Mouse (Mus musculus): ENCODE results near the gene Cd209a. TPM values are rescaled to one million over a fixed set of nuclear protein-coding genes. Genes with fewer than 3 reads are reported as not detected.
A peak's percentile ranks its signal among the peaks of the same experiment; 100 is the strongest.
"Not testable (repeated sequence)": the region's sequence is repeated elsewhere in the genome, so short reads cannot be mapped to it uniquely, and the experiment has no call there.

The Cd209a gene
- polyA plus RNA-seq (2016; fragmentation: Nextera tagmentation; extraction: Ambion mirVana), result not detected in 2 replicates

GRCm38 (mm10) chr8:3748761-3749160 is at the start of gene Cd209a:
Cd209a (minus strand) TSS chr8:3748984.
- Histone ChIP-seq H3K27me3 (replicated peaks; ENCODE audit: low read depth, poor library complexity, severe bottlenecking) (no peaks in the 10 kb centered on the region), H3K27ac (replicated peaks) (no peak within 1 kb of the TSS), H3K9me3 (peaks cover 27% of the 10 kb centered on the region), H3K4me3 (no peak within 1 kb of the TSS), H3K4me1 (no peaks in the 10 kb centered on the region), H3K36me3 (replicated peaks) (no peaks in the 10 kb centered on the region)
- no peak for DNase-seq (ENCODE audit: low spot score)
- WGBS, result 85% methylated on average over 4 of the region's 4 CpGs

GRCm38 (mm10) chr8:3768641-3769040 is 19.9 kb upstream of the Cd209a start:
- 87% methylated on average over 5 of the region's 5 CpGs for WGBS
- H3K9me3 ChIP-seq, result peaks cover 50% of the 10 kb centered on the region
- DNase-seq (ENCODE audit: low spot score); H3K27me3 ChIP-seq (replicated peaks; ENCODE audit: low read depth, poor library complexity, severe bottlenecking); H3K4me3 ChIP-seq; H3K36me3 ChIP-seq (replicated peaks); H3K4me1 ChIP-seq; H3K27ac ChIP-seq (replicated peaks): not testable (repeated sequence)

- peak; percentile 100 for DNase-seq (ENCODE audit: low spot score)
- H3K27me3 ChIP-seq (replicated peaks; ENCODE audit: low read depth, poor library complexity, severe bottlenecking), result no peaks in the 10 kb centered on the region
- H3K9me3 ChIP-seq, result peaks cover 25% of the 10 kb centered on the region
- 79% methylated on average over 18 of the region's 18 CpGs for WGBS
- H3K27ac ChIP-seq (replicated peaks), result no peak overlapping the region
- H3K36me3 ChIP-seq (replicated peaks), result no peaks in the 10 kb centered on the region
- no peaks in the 10 kb centered on the region for H3K4me1 ChIP-seq
- H3K4me3 ChIP-seq, result no peak overlapping the region
Measured at GRCm38 (mm10) chr8:3754261-3754850, 5.6 kb upstream of the Cd209a start.

- 0 out of 2 replicates have a peak, but pooled peaks cover 3% of the 10 kb centered on the region for H3K9me3 ChIP-seq
- 90% methylated on average over 2 of the region's 2 CpGs for WGBS
Measured at GRCm38 (mm10) chr8:3736947-3737346, 11.8 kb downstream of the Cd209a start.

GRCm38 (mm10) chr8:3735599-3735998 is 13.2 kb downstream of the Cd209a start:
- 87% methylated on average over 2 of the region's 2 CpGs for WGBS
- 0 out of 2 replicates have a peak, but pooled peaks cover 3% of the 10 kb centered on the region for H3K9me3 ChIP-seq
- no peaks in the 10 kb centered on the region for H3K36me3 ChIP-seq (replicated peaks)
- H3K27me3 ChIP-seq (replicated peaks; ENCODE audit: low read depth, poor library complexity, severe bottlenecking), result no peaks in the 10 kb centered on the region
- no peak for DNase-seq (ENCODE audit: low spot score)
- H3K27ac ChIP-seq (replicated peaks), result no peak overlapping the region
- no peaks in the 10 kb centered on the region for H3K4me1 ChIP-seq
- no peak overlapping the region for H3K4me3 ChIP-seq

More at GRCm38 (mm10) chr8:3736947-3737346, 11.8 kb downstream of the Cd209a start:
- no peak for DNase-seq (ENCODE audit: low spot score)
- no peaks in the 10 kb centered on the region for H3K27me3 ChIP-seq (replicated peaks; ENCODE audit: low read depth, poor library complexity, severe bottlenecking)
- H3K4me1 ChIP-seq, result no peaks in the 10 kb centered on the region
- no peak overlapping the region for H3K27ac ChIP-seq (replicated peaks)
- H3K4me3 ChIP-seq, result no peak overlapping the region
- no peaks in the 10 kb centered on the region for H3K36me3 ChIP-seq (replicated peaks)

GRCm38 (mm10) chr8:3734084-3734483 is 14.7 kb downstream of the Cd209a start:
- H3K4me3 ChIP-seq, result no peak overlapping the region
- no peaks in the 10 kb centered on the region for H3K36me3 ChIP-seq (replicated peaks)
- no peaks in the 10 kb centered on the region for H3K9me3 ChIP-seq
- 58% methylated on average over 1 of the region's 1 CpGs for WGBS
- no peak overlapping the region for H3K27ac ChIP-seq (replicated peaks)
- no peaks in the 10 kb centered on the region for H3K4me1 ChIP-seq
- H3K27me3 ChIP-seq (replicated peaks; ENCODE audit: low read depth, poor library complexity, severe bottlenecking), result no peaks in the 10 kb centered on the region
- DNase-seq (ENCODE audit: low spot score), result no peak

GRCm38 (mm10) chr8:3721041-3721440 is 27.7 kb downstream of the Cd209a start:
- Histone ChIP-seq H3K27me3 (replicated peaks; ENCODE audit: low read depth, poor library complexity, severe bottlenecking) (no peaks in the 10 kb centered on the region), H3K27ac (replicated peaks) (no peak overlapping the region), H3K36me3 (replicated peaks) (no peaks in the 10 kb centered on the region), H3K4me3 (no peak overlapping the region), H3K4me1 (no peaks in the 10 kb centered on the region), H3K9me3 (0 out of 2 replicates have a peak, but pooled peaks cover 6% of the 10 kb centered on the region)
- DNase-seq (ENCODE audit: low spot score), result no peak
- 57% methylated on average over 1 of the region's 1 CpGs for WGBS

GRCm38 (mm10) chr8:3720551-3720950 is 28.2 kb downstream of the Cd209a start, which contains the start of gene Clec4g:
Clec4g (minus strand) TSS chr8:3720651.
- no peaks in the 10 kb centered on the region for H3K4me1 ChIP-seq
- H3K27me3 ChIP-seq (replicated peaks; ENCODE audit: low read depth, poor library complexity, severe bottlenecking), result no peaks in the 10 kb centered on the region
- 0 out of 2 replicates have a peak, but pooled peaks cover 6% of the 10 kb centered on the region for H3K9me3 ChIP-seq
- no peak within 1 kb of the TSS for H3K4me3 ChIP-seq
- no peak within 1 kb of the TSS for H3K27ac ChIP-seq (replicated peaks)
- 78% methylated on average over 5 of the region's 5 CpGs for WGBS
- no peak for DNase-seq (ENCODE audit: low spot score)
- no peaks in the 10 kb centered on the region for H3K36me3 ChIP-seq (replicated peaks)

- H3K27me3 ChIP-seq (replicated peaks; ENCODE audit: low read depth, poor library complexity, severe bottlenecking), result no peaks in the 10 kb centered on the region
- H3K4me1 ChIP-seq, result no peaks in the 10 kb centered on the region
- 14% methylated on average over 14 of the region's 14 CpGs for WGBS
- 0 out of 2 replicates have a peak, but pooled peaks cover 6% of the 10 kb centered on the region for H3K9me3 ChIP-seq
- peak; percentile 72 for DNase-seq (ENCODE audit: low spot score)
- no peak overlapping the region for H3K27ac ChIP-seq (replicated peaks)
- no peak overlapping the region for H3K4me3 ChIP-seq
- H3K36me3 ChIP-seq (replicated peaks), result no peaks in the 10 kb centered on the region
Measured at GRCm38 (mm10) chr8:3718559-3718958, 30.2 kb downstream of the Cd209a start.

- Histone ChIP-seq H3K36me3 (replicated peaks) (no peaks in the 10 kb centered on the region), H3K27me3 (replicated peaks; ENCODE audit: low read depth, poor library complexity, severe bottlenecking) (no peaks in the 10 kb centered on the region), H3K4me3 (no peak overlapping the region), H3K9me3 (0 out of 2 replicates have a peak, but pooled peaks cover 2% of the 10 kb centered on the region), H3K27ac (replicated peaks) (no peak overlapping the region), H3K4me1 (no peaks in the 10 kb centered on the region)
- no peak for DNase-seq (ENCODE audit: low spot score)
- 87% methylated on average over 12 of the region's 12 CpGs for WGBS
Measured at GRCm38 (mm10) chr8:3717321-3717954, 31.3 kb downstream of the Cd209a start.

- no peak for DNase-seq (ENCODE audit: low spot score)
- no peaks in the 10 kb centered on the region for H3K9me3 ChIP-seq
- H3K4me1 ChIP-seq, result no peaks in the 10 kb centered on the region
- H3K27me3 ChIP-seq (replicated peaks; ENCODE audit: low read depth, poor library complexity, severe bottlenecking), result no peaks in the 10 kb centered on the region
- H3K4me3 ChIP-seq, result no peak overlapping the region
- 58% methylated on average over 2 of the region's 2 CpGs for WGBS
- H3K27ac ChIP-seq (replicated peaks), result no peak overlapping the region
- H3K36me3 ChIP-seq (replicated peaks), result no peaks in the 10 kb centered on the region
Measured at GRCm38 (mm10) chr8:3711646-3712045, 37.1 kb downstream of the Cd209a start.

GRCm38 (mm10) chr8:3710312-3710711 is 38.5 kb downstream of the Cd209a start:
- DNase-seq (ENCODE audit: low spot score), result no peak
- WGBS, result 80% methylated on average over 3 of the region's 3 CpGs
- H3K9me3 ChIP-seq, result no peaks in the 10 kb centered on the region
- H3K4me1 ChIP-seq, result no peaks in the 10 kb centered on the region
- no peak overlapping the region for H3K4me3 ChIP-seq
- H3K27ac ChIP-seq (replicated peaks), result no peak overlapping the region
- H3K27me3 ChIP-seq (replicated peaks; ENCODE audit: low read depth, poor library complexity, severe bottlenecking), result no peaks in the 10 kb centered on the region
- no peaks in the 10 kb centered on the region for H3K36me3 ChIP-seq (replicated peaks)

- H3K9me3 ChIP-seq, result no peaks in the 10 kb centered on the region
Measured at GRCm38 (mm10) chr8:3707611-3708010, 41.2 kb downstream of the Cd209a start.

More at GRCm38 (mm10) chr8:3707611-3708010, 41.2 kb downstream of the Cd209a start:
- WGBS, result 68% methylated on average over 7 of the region's 7 CpGs
- Histone ChIP-seq H3K4me1 (no peaks in the 10 kb centered on the region), H3K36me3 (replicated peaks) (no peaks in the 10 kb centered on the region), H3K27ac (replicated peaks) (no peak overlapping the region), H3K4me3 (no peak overlapping the region), H3K27me3 (replicated peaks; ENCODE audit: low read depth, poor library complexity, severe bottlenecking) (no peaks in the 10 kb centered on the region)
- DNase-seq (ENCODE audit: low spot score), result no peak

Measured in embryonic facial prominence, embryonic 10.5 days (tissue).